Mouse (Mus musculus) ES-Bruce4 (cell line): ENCODE results near the gene Immt.
"Not testable (repeated sequence)": the region's sequence is repeated elsewhere in the genome, so short reads cannot be mapped to it uniquely, and the experiment has no call there.

Experiments used
- CTCF ChIP-seq: IDR thresholded peaks from one replicate; pipeline ENCODE4 v1.8.1; 2011; ENCODE audit warnings: low read depth, low read length
- POLR2A ChIP-seq: IDR thresholded peaks from one replicate; pipeline ENCODE4 v1.8.1; 2011; ENCODE audit warnings: low read length; ENCODE audit not compliant: insufficient read depth

- not testable (repeated sequence) for TF ChIP-seq POLR2A, CTCF
Measured at GRCm38 (mm10) chr6:71846906-71847305, 15.8 kb downstream of the Immt start.
